Mouse (Mus musculus) layer of hippocampus, adult 9-11 months (tissue): ENCODE results near the gene Pik3r3.
A peak's percentile ranks its signal among the peaks of the same experiment; 100 is the strongest.
"Not testable (repeated sequence)": the region's sequence is repeated elsewhere in the genome, so short reads cannot be mapped to it uniquely, and the experiment has no call there.

Experiments
- DNase-seq: peaks from one replicate; pipeline ENCODE4 v3.0.0; 2022

Gene Pik3r3

GRCm38 (mm10) chr4:116220071-116220650 lies 1.3 kb upstream of the Pik3r3 start:
- DNase-seq: no peak

- no peak for DNase-seq
Observed at GRCm38 (mm10) chr4:116220780-116221139, 658 bp upstream of the Pik3r3 start.

GRCm38 (mm10) chr4:116221996-116222842 lies 801 bp downstream of the Pik3r3 start:
- DNase-seq: no peak

GRCm38 (mm10) chr4:116222843-116223119 lies 1.4 kb downstream of the Pik3r3 start:
- no peak for DNase-seq

- DNase-seq: no peak
Observed at GRCm38 (mm10) chr4:116243377-116243776, 22.0 kb downstream of the Pik3r3 start.

GRCm38 (mm10) chr4:116244240-116244639 lies 22.8 kb downstream of the Pik3r3 start:
- no peak for DNase-seq

- DNase-seq: not testable (repeated sequence)
Observed at GRCm38 (mm10) chr4:116245926-116246325, 24.5 kb downstream of the Pik3r3 start.

GRCm38 (mm10) chr4:116249986-116250385 lies 28.6 kb downstream of the Pik3r3 start:
- DNase-seq: no peak

GRCm38 (mm10) chr4:116268220-116268619 lies 46.8 kb downstream of the Pik3r3 start:
- DNase-seq: no peak

GRCm38 (mm10) chr4:116282211-116282610 lies 60.8 kb downstream of the Pik3r3 start:
- no peak for DNase-seq

GRCm38 (mm10) chr4:116291561-116291960 lies 70.1 kb downstream of the Pik3r3 start:
- no peak for DNase-seq

- DNase-seq: no peak
Observed at GRCm38 (mm10) chr4:116293296-116293695, 71.9 kb downstream of the Pik3r3 start.

GRCm38 (mm10) chr4:116300878-116301355 lies 79.5 kb downstream of the Pik3r3 start:
- DNase-seq: no peak

- no peak for DNase-seq
Observed at GRCm38 (mm10) chr4:116304551-116304950, 83.1 kb downstream of the Pik3r3 start.

GRCm38 (mm10) chr4:116317575-116317974 lies 96.2 kb downstream of the Pik3r3 start:
- DNase-seq: no peak

- DNase-seq: no peak
Observed at GRCm38 (mm10) chr4:116322127-116322526, 100.7 kb downstream of the Pik3r3 start.

GRCm38 (mm10) chr4:116329256-116329655 lies 107.8 kb downstream of the Pik3r3 start:
- DNase-seq: no peak

GRCm38 (mm10) chr4:116336294-116336693 lies 114.9 kb downstream of the Pik3r3 start:
- no peak for DNase-seq

- DNase-seq: peak; percentile 29
Observed at GRCm38 (mm10) chr4:116342119-116342518, 120.7 kb downstream of the Pik3r3 start.

GRCm38 (mm10) chr4:116352496-116352895 lies 131.1 kb downstream of the Pik3r3 start:
- DNase-seq: no peak
